Mouse (Mus musculus) embryo, embryonic 10 days (tissue): ENCODE data around the gene Col4a4.

Experiments used
- DNase-seq: peaks from one replicate; pipeline ENCODE4 v3.0.0-alpha.2; 2015; ENCODE audit warnings: low spot score

The Col4a4 gene

GRCm38 (mm10) chr1:82586713-82587399, at the start of gene Col4a4, which contains the start of gene Col4a3:
Gene Col4a4, minus strand, starts transcription at chr1:82586849.
Gene Col4a3, plus strand, starts transcription at chr1:82586921.
- DNase-seq: peak; percentile 24

DNA sequence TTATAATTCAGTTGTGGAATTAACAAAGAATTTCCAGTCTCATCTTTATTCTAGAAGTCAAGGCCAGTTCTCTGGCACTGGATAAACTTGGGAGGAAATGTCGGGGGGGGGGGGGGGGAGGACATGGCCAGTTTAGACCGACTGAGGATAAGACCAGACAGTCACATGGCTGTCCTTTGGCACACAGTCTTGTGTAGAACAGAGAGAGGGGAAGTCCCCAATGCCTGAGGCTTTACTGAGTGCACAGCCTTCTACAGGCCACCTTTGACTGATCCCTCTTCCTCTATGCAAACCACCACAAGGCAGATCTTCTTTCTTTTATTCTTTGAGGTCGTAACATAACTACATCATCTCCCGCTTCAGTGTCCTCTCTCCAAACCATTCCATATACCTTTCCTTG, 49.7 kb upstream of the Col4a4 start:
- no peak for DNase-seq

DNA sequence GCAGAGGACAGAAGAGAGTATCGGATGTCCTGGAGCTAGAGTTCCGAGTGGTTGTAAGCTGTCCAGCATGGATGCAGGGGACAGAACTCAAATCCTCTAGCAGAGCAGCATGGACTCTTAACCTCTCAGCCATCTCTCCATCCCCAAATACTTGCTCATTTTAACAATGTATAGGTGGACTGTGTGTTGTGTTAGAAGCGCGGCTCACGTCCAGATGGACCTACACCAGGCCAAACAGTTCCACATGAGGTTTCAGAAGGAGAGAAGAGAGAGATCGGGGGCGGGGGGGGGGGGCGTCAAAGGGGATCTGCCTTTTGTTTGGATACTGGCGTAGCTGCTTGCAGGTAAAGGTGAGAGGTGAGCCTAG, 48.6 kb upstream of the Col4a4 start:
- no peak for DNase-seq

GRCm38 (mm10) chr1:82634545-82635253, 48.0 kb upstream of the Col4a4 start:
- no peak for DNase-seq

GRCm38 (mm10) chr1:82631169-82631792, 44.6 kb upstream of the Col4a4 start:
- DNase-seq: no peak

DNA sequence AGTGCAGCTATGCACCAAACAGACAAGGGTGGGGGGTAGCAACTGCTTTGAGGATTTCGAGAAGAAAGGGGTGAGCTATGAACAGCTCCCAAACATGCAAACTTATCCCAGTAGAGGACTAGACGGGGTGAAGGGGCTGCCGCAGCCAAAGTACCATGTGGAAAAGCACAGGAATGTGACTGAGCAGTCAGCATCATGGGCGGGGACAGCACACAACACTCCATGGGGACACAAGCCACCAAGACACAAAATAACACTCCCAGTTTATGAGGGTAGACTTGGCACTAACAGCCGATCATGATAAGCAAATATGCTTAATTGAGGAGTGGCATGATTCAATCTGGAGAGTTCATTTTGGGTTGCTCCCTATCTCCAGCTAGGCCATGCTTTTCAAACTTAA, 42.8 kb upstream of the Col4a4 start:
- DNase-seq: no peak

DNA sequence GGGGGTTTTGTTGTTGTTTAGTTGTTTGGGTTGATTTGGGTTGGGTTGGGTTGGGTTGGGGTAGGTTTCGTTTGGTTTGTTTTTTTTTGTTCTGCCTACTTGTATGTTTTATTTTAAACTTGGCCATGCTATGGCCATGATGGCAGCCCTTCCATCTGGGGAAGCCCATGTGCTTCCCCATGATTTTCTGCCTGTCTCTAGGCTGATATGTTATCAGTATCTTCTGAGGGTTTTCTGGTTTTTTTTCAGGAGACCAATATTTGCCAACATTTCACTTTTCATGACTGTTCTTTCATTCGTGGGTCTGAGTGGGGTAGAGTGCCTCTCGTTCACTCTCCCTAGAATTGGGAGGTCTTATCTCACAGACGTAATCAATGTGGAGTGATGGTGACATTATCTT, 41.0 kb upstream of the Col4a4 start:
- no peak for DNase-seq

GRCm38 (mm10) chr1:82625474-82625873, 38.8 kb upstream of the Col4a4 start:
- no peak for DNase-seq

GRCm38 (mm10) chr1:82624934-82625333, 38.3 kb upstream of the Col4a4 start:
- DNase-seq: no peak

DNA sequence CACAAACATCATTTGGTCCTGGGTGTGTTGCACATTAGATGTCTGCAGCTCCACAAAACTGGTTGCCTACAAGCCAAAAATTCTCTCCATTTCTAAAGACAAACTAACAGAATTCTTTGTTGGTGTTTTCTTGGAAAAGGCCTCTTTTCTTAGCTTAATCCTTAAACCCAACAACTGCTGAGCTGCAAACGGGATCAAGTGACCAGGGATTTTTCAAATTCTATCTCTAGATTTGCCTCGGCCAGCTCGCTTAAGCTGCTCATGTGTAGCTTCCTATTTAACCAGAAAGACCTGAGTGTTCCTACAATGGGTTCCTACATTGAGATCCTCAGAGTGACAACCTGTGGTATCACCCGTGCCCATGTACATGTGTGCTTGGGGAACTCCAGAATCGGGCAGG, 33.3 kb upstream of the Col4a4 start:
- DNase-seq: no peak

DNA sequence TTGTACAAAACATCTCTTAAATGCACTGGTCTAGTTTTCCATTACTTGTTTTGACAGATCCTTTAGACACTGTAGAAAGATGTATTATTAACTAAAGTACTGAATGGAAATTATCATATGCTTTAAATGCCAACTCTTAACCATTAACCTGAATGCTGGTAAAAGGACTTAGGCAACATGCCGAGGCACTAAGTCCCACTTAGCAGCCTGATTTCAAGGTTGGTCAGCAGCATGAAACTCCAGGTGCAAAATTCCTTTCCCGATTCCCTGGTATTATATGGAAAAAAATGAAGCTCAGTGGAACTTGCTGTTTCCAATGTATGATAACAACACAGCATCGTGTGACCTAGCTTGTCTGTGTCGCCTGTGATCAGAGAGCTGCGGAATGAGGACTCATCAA, 31.9 kb upstream of the Col4a4 start:
- DNase-seq: no peak

DNA sequence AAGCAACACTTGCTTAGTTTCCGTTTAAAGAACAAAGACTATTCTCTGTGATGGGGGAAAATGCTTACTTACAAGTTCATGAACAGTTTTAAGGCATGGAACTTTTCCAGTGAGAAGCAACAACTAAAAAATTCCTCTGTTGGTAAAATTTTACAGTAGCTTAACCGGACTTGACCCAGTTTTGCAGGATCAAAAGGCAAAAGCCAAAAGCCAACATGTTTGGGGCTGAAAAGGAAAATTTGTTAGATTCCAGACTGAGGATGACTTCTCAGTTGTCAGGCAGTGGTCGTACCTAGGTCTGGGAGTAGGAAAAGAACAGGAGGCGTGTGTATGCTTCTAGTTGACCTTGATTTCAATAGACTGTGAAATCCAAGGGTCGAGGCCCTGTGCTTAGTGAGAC, 31.4 kb upstream of the Col4a4 start:
- DNase-seq: no peak

DNA sequence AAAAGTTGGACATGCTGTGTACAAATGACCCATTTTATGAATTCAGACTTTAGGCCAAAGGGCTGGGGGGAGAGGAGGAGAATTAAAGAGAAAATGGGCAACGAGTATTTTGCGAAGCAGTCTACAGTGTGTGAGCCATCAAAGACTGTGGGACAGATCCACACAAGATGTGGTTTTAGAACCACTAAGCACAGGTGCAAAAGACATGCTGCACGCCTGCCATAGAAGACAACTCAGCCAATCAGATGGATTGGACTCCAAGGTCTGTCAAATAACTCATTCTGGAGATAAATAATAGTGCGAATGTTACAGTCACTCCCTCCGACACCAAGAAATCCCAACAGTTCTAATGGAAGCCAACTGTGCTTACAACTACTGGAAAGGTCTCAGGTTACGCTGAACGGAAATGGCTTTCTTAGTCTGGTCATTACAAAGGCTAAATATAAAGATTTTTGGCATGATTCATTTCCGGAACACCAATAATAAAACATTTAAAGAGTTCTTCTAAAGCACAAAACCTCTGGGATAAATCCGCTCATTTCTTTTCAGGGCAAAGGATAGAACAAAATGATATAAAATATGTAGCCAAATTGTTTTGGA, 25.5 kb upstream of the Col4a4 start:
- DNase-seq: no peak

- DNase-seq: no peak
These were observed 22.1 kb upstream of the Col4a4 start for GRCm38 (mm10) chr1:82608646-82609262.

GRCm38 (mm10) chr1:82605856-82606255, 19.2 kb upstream of the Col4a4 start:
- no peak for DNase-seq

- DNase-seq: no peak
These were observed 18.7 kb upstream of the Col4a4 start for GRCm38 (mm10) chr1:82605347-82605746.

DNA sequence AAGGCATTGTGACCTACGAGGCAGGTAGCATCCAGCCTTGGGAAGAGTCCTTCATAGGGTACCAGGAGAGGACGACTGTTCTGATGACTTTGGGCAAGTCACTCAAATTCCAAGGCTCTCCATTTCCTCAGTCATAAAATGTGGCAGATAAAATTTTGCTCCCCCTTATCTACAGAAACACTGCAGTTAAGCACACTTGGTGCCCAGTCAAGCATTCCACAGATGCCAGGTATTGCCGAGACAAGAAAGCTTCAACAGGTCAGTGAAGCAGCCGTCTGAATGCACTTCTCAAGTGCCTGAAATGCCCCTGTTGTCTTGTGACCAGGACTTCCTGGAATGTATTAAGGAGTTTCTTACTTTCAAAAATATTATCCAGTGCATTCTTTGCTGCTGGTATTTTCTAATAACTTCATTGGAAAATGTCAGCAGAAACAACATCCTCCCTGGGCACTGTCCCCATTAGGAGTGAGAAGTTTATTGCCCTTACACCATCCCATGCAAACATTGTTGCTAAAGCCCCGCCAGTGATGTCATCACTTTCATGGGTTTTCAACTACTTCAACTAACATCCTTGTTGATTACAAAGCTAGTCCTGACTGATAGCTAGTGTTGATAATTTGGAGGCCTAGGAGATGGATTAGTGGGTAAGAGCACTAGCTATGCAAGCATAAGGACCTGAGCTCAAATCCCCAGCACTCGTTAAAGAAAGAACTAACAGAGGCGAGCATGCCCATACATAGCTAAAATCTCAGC, 16.7 kb upstream of the Col4a4 start:
- no peak for DNase-seq

DNA sequence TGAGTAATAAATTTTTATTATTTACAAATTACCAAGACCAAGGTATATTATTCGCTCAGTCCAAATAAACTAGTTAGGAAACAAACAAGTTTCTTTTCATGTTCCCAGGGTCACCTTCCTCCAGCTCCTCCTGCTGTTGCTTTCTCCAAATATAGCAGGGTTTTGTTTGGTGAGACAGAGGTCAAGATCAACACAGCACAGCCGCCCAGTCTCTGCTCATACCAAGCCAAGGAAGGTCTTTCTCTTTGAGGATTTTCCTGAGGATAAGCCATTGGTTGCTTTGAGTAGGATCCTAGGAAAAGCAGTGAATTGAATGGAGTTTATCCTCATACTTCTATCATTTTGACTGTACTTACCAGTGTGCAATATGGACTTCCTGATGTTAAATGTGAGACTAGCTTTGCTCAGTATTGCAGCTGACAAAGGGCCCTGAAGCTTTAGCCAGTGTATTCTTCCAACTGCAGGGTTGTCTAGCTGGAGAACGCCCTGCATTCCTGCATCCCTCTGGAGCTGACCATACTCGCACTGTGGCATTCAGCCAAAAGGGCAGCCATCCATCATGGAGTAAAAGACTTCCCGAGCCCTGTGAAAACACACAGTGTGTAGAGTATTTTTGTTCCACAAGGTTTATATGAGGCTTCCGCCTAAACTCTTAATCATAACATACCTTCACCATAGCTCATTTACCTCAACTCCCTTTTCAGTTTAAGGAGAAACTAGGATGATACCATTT, 10.4 kb upstream of the Col4a4 start:
- DNase-seq: peak; percentile 28

DNA sequence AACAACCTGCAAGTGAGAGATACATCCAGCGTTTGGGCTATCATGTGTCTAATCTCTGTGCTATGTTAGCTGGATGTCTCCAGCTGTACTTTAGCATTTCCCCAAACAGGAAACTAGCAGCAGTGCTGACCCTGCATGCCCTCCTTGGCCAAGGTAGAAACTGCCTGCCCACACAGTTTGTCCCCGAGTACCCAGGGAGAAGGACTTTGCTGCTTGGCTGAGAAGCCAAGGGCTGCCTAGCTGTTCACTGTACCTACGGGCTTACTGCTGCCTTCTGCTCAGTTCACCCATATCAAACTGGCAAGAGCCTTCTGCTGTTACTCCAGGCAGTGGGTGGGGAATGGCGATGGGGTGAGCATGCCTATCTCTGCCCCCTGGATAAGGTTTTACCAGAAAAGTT, 3.6 kb upstream of the Col4a4 start:
- no peak for DNase-seq

DNA sequence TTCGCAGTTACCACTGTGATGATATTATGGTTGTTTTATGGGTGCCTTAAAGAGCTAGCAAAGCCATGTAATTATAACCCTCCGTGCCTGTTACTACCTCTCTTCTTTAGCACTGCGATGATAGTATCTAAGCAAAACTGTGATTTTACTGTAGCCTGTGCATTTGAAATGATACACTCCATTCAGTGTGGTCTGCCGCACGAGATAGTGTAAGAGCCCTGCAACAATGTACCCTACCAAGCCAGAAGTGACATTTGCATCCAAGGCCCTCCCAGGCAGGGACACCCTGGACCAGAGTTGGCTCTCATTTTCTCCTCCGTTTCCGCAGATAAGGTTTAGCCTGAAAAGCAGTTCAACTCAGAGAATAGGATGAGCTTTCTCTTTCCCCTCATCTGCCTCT, 668 bp downstream of the Col4a4 start:
- DNase-seq: no peak

DNA sequence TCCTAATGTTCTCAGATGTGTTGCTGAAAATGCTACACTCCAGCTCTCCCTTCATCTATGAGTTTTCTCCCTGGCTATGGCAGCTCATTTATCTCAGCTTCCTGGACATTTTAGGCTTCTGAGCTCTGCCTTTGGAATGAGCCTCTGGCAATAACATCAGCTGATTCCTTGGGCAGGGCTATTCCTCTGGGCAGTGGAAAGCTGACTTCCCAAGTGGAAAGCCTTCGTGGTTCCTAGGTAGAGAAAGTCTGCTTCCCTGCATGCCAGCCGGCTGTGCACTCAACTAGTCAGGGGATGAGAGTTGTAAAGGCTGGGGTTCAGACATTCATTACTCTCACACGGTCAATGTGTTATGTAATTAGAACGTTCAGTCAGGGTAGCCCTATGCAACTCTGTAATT, 8.3 kb downstream of the Col4a4 start:
- DNase-seq: no peak
